Mouse (Mus musculus): Measurements from ENCODE around the gene Arnt2.

Arnt2 gene

GRCm38 (mm10) chr7:84246093-84246492 lies 163.9 kb downstream of the Arnt2 start:
- no peak for DNase-seq (ENCODE audit: low spot score in 2 of 2)

GRCm38 (mm10) chr7:84240406-84240805 lies 169.6 kb downstream of the Arnt2 start:
- DNase-seq (ENCODE audit: low spot score in 2 of 2): no peak

GRCm38 (mm10) chr7:84237655-84238054 lies 172.3 kb downstream of the Arnt2 start:
- DNase-seq (ENCODE audit: low spot score in 2 of 2): no peak

- DNase-seq (ENCODE audit: low spot score in 2 of 2): no peak
Observed at GRCm38 (mm10) chr7:84231396-84231795, 178.6 kb downstream of the Arnt2 start.

- DNase-seq (ENCODE audit: low spot score in 2 of 2): no peak
Observed at GRCm38 (mm10) chr7:84227652-84228051, 182.3 kb downstream of the Arnt2 start.

GRCm38 (mm10) chr7:84226909-84227308 lies 183.1 kb downstream of the Arnt2 start:
- no peak for DNase-seq (ENCODE audit: low spot score in 2 of 2)

- no peak for DNase-seq (ENCODE audit: low spot score in 2 of 2)
Observed at GRCm38 (mm10) chr7:84212112-84212511, 197.9 kb downstream of the Arnt2 start.

- DNase-seq (ENCODE audit: low spot score in 2 of 2): no peak
Observed at GRCm38 (mm10) chr7:84210585-84211291, 199.2 kb downstream of the Arnt2 start.

- peak in 1 of 2 experiments; percentile 16 for DNase-seq (ENCODE audit: low spot score in 2 of 2)
Observed at GRCm38 (mm10) chr7:84203981-84204380, 206.0 kb downstream of the Arnt2 start.

GRCm38 (mm10) chr7:84201151-84202068 lies 208.6 kb downstream of the Arnt2 start:
- no peak for DNase-seq (ENCODE audit: low spot score in 2 of 2)

- DNase-seq (ENCODE audit: low spot score in 2 of 2): no peak
Observed at GRCm38 (mm10) chr7:84197208-84197860, 212.6 kb downstream of the Arnt2 start.
